Mouse (Mus musculus) lung, postnatal 0 days (tissue): ENCODE measurements around the gene Rsrp1.

Experiments used
- CTCF ChIP-seq: IDR thresholded peaks from 2 replicates; pipeline ENCODE4 v1.5.1; 2016; ENCODE audit warnings: antibody characterized with exemption, mild to moderate bottlenecking
- EP300 ChIP-seq: IDR thresholded peaks from 2 replicates; pipeline ENCODE4 v1.6.1; 2016; ENCODE audit warnings: antibody characterized with exemption, mild to moderate bottlenecking, control low read depth

- TF ChIP-seq CTCF (no peak), EP300 (peak; percentile 66)
These were observed 7.5 kb downstream of the Rsrp1 start, which contains the start of gene Syf2 for GRCm38 (mm10) chr4:134930684-134931481.
